19 mouse cellular contexts compared by ENCODE assay signal in genomic region chr12:55834891-55835290, GRCm38 (mm10).
"Had no signal": no experiment of that assay in that cellular context is flagged by ENCODE, and none has a peak within 500 bp of the region (broad histone marks: within the 10 kb centered on the region; RNA-seq: fewer than 3 reads in every experiment).

No protein-coding gene starts in this region.

- H3K27me3 ChIP-seq: kidney, embryonic 15.5 days; liver, embryonic 13.5 days; midbrain, embryonic 12.5 days; midbrain, embryonic 15.5 days; neural tube, embryonic 12.5 days; stomach, embryonic 15.5 days had no signal

- H3K4me3 ChIP-seq: kidney, embryonic 15.5 days; left cerebral cortex, adult 2 months; liver, embryonic 13.5 days; midbrain, embryonic 12.5 days; midbrain, embryonic 15.5 days; neural tube, embryonic 12.5 days; stomach, embryonic 15.5 days had no signal

- H3K27ac ChIP-seq: kidney, embryonic 15.5 days; left cerebral cortex, adult 2 months; liver, embryonic 13.5 days; macrophage; midbrain, embryonic 12.5 days; midbrain, embryonic 15.5 days; neural tube, embryonic 12.5 days; stomach, embryonic 15.5 days had no signal

- DNase-seq: kidney, postnatal 10 days; kidney, postnatal 36 days; layer of hippocampus, postnatal 36 days; liver, embryonic 13.5 days; lung, adult 2 months; lung, postnatal 14 days; retina, postnatal 1 day; right cerebral cortex, postnatal 25 days; spleen, adult 18-20 months; thymus, adult 2 months; thymus, postnatal 14 days; thymus, postnatal 4 days had no signal

- H3K36me3 ChIP-seq: kidney, embryonic 15.5 days; liver, embryonic 13.5 days; midbrain, embryonic 12.5 days; midbrain, embryonic 15.5 days; neural tube, embryonic 12.5 days; stomach, embryonic 15.5 days had no signal

- H3K9me3 ChIP-seq: kidney, embryonic 15.5 days; liver, embryonic 13.5 days; midbrain, embryonic 12.5 days; midbrain, embryonic 15.5 days; neural tube, embryonic 12.5 days; stomach, embryonic 15.5 days had no signal

- H3K4me1 ChIP-seq: stomach, embryonic 15.5 days had no signal

- H3K9ac ChIP-seq: kidney, embryonic 15.5 days; liver, embryonic 13.5 days; midbrain, embryonic 12.5 days; midbrain, embryonic 15.5 days; neural tube, embryonic 12.5 days; stomach, embryonic 15.5 days had no signal
